Mouse (Mus musculus) heart, embryonic 12.5 days (tissue): ENCODE data around the gene Ulk3. TPM values are rescaled to one million over a fixed set of nuclear protein-coding genes. Genes with fewer than 3 reads are reported as not detected.

Experiments used
- ATAC-seq: fragments of 200-750 bp; cut with Nextera tagmentation; 2 replicates; pipeline ENCODE4 v1.8.0; 2017; ENCODE audit warnings: moderate TSS enrichment, moderate library complexity; ENCODE audit not compliant: insufficient number of reproducible peaks, low FRiP score
- H3K27ac ChIP-seq: fragments of 300-500 bp; sonication (generic); 2 replicates; pipeline ENCODE4 v1.5.1; 2016; ENCODE audit warnings: mild to moderate bottlenecking, moderate library complexity; ENCODE audit not compliant: poor library complexity, severe bottlenecking
- H3K27me3 ChIP-seq: fragments of 300-500 bp; sonication (generic); replicated peaks from 2 replicates; pipeline ENCODE4 v1.6.1; 2016; ENCODE audit warnings: mild to moderate bottlenecking, moderate library complexity
- H3K36me3 ChIP-seq: fragments of 300-500 bp; sonication (generic); 2 replicates; pipeline ENCODE4 v1.6.1; 2016; ENCODE audit warnings: mild to moderate bottlenecking, moderate library complexity
- H3K4me1 ChIP-seq: fragments of 300-500 bp; sonication (generic); replicated peaks from 2 replicates; pipeline ENCODE4 v1.6.1; 2016; ENCODE audit warnings: mild to moderate bottlenecking
- H3K4me2 ChIP-seq: fragments of 300-500 bp; sonication (generic); 2 replicates; pipeline ENCODE4 v1.6.1; 2016; ENCODE audit warnings: mild to moderate bottlenecking, moderate library complexity
- H3K4me3 ChIP-seq: fragments of 300-500 bp; sonication (generic); 2 replicates; pipeline ENCODE4 v1.5.1; 2016; ENCODE audit warnings: mild to moderate bottlenecking
- H3K9ac ChIP-seq: fragments of 300-500 bp; sonication (generic); 2 replicates; pipeline ENCODE4 v1.6.1; 2016; ENCODE audit warnings: mild to moderate bottlenecking, moderate library complexity
- H3K9me3 ChIP-seq: fragments of 300-500 bp; sonication (generic); replicated peaks from 2 replicates; pipeline ENCODE4 v1.6.1; 2016; ENCODE audit warnings: mild to moderate bottlenecking, moderate library complexity
- WGBS: fragments of 180-500 bp; shearing (Covaris S2); methylation state at CpG from one replicate; pipeline ENCODE4 v1.1.7; 2016; 5-methylcytosine and 5-hydroxymethylcytosine counted together
- polyA plus RNA-seq: library from polyadenylated mRNA; unstranded; fragments of >200 nt; fragmentation: Nextera tagmentation; extraction: Ambion mirVana; gene quantifications from 2 replicates; pipeline ENCODE4 v1.2.1, GENCODE M21; 2016

Ulk3 gene
- polyA plus RNA-seq, 1 experiment from 2014 or later, result 18.1 TPM

GRCm38 (mm10) chr9:57637741-57638322 is 48.6 kb downstream of the Ulk3 start:
- Histone ChIP-seq H3K36me3 (peaks cover 5% of the 10 kb centered on the region; the same call in 1 of the 2 replicates), H3K4me3 (no peak overlapping the region), H3K4me1 (peaks cover 86% of the 10 kb centered on the region), H3K27ac (peak overlapping the region; percentile 87), H3K9ac (peak overlapping the region; percentile 57), H3K4me2 (peak overlapping the region; percentile 36), H3K9me3 (no peaks in the 10 kb centered on the region), H3K27me3 (no peaks in the 10 kb centered on the region)
- 9% methylated on average over 6 of the region's 6 CpGs for WGBS
- ATAC-seq, result peak; percentile 34

DNA sequence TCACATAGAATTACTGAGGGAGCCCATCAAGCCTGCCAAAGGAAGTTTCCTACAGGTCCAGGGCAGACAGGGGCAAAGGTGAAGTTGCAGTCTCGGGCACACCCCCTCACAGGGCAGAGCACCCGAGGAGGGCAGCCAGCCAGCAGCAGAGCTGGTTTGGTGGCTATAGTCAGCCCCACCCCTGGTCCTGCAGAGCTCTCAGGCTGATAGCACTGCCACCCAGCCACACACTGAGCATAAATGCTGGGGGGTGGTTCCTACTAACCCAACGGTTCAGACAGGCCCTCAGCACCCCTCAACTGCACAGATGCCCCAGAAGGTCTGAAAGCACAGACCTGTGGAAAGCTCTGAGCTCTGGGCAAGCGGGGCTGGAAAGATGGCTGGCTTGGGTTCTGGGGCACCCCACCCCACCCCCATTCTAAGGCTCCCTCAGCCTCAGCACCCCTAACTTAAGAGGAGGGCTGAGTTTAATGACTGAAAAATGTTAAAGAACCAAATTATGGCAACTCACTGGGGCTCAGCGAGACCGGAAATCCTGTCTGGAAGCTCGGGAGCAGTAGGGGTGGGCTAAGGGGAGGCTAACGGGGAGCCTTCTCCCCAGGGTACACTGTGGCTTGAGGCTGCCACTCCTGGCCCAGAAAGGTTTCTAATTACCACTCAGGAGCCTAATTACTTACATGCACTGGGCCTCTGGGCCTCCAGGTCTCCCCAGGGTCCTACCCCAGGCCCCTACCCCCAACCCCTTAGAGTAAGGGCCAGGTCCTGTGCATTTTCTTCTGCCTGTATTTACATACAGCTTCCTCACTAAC is 49.6 kb downstream of the Ulk3 start:
- 33% methylated on average over 8 of the region's 8 CpGs for WGBS
- peak overlapping the region; percentile 87 for H3K27ac ChIP-seq
- peak; percentile 30; the same call in 1 of the 2 replicates for ATAC-seq
- peak overlapping the region; percentile 57 for H3K9ac ChIP-seq
- H3K36me3 ChIP-seq, result peaks cover 5% of the 10 kb centered on the region; the same call in 1 of the 2 replicates
- H3K4me1 ChIP-seq, result peaks cover 86% of the 10 kb centered on the region
- H3K4me2 ChIP-seq, result peak overlapping the region; percentile 36
- H3K9me3 ChIP-seq, result no peaks in the 10 kb centered on the region
- H3K4me3 ChIP-seq, result peak overlapping the region; percentile 1; the same call in 1 of the 2 replicates
- H3K27me3 ChIP-seq, result no peaks in the 10 kb centered on the region

DNA sequence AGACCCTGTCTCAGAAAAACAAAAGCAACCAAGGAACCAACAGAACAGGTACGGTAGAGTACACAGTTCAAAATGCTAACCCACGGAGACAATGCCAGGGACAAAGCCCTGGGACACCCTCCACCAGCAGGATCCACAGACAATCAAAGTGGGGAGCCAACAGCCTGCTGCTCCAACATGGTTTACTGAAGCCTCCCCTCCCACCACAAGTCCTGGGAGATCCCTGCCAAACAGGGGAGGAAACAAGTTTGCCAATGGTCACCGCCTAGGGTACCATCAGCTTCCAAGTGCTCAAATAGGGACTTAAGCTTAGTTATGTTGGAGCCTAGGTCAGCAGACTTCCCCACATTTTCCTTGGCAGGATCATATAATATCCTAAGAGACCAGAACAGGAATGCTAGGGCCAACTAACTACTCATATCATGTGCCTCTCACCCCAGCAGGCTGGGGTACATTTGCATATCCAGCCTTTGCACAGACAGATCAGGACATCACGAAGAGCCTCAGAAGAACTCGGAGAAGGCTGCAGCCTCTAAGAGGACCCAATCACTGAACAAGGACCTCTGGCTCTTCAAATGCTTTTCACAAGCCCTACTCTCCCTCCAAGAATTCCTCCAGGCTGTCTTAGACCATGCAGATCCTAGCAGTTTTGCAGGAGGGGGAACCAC is 50.5 kb downstream of the Ulk3 start:
- no peak for ATAC-seq
- H3K36me3 ChIP-seq, result peaks cover 5% of the 10 kb centered on the region; the same call in 1 of the 2 replicates
- peak overlapping the region; percentile 24; the same call in 1 of the 2 replicates for H3K4me3 ChIP-seq
- 74% methylated on average over 5 of the region's 5 CpGs for WGBS
- H3K4me2 ChIP-seq, result peak overlapping the region; percentile 60
- H3K27me3 ChIP-seq, result no peaks in the 10 kb centered on the region
- H3K9ac ChIP-seq, result peak overlapping the region; percentile 57
- H3K27ac ChIP-seq, result peak overlapping the region; percentile 87
- no peaks in the 10 kb centered on the region for H3K9me3 ChIP-seq
- peaks cover 84% of the 10 kb centered on the region for H3K4me1 ChIP-seq

DNA sequence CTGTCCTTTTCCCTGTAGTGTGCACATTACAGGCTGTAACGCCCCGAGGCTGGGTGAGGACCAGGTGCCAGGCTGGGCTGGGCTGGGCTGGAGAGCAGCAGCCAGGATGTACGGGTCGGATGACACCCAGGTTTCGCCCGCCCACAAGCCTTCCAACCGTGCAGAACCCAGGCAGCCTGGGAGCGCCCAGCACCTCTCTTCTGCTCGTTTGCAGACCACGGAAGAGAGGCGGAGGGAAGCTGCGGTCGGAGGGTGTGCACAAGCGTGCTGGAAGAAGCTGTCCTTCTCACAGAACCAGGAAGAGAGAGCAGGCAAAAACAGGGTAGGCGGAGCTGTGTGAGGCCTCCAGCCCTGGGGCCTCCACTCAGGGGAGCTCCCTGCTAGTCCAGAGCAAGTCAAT is 51.1 kb downstream of the Ulk3 start:
- H3K4me2 ChIP-seq, result peak overlapping the region; percentile 60
- peak overlapping the region; percentile 24 for H3K4me3 ChIP-seq
- WGBS, result 20% methylated on average over 15 of the region's 15 CpGs
- H3K9ac ChIP-seq, result peak overlapping the region; percentile 57
- peaks cover 5% of the 10 kb centered on the region; the same call in 1 of the 2 replicates for H3K36me3 ChIP-seq
- no peaks in the 10 kb centered on the region for H3K9me3 ChIP-seq
- H3K4me1 ChIP-seq, result peaks cover 84% of the 10 kb centered on the region
- H3K27me3 ChIP-seq, result no peaks in the 10 kb centered on the region
- peak overlapping the region; percentile 75 for H3K27ac ChIP-seq
- peak; percentile 15; the same call in 1 of the 2 replicates for ATAC-seq

DNA sequence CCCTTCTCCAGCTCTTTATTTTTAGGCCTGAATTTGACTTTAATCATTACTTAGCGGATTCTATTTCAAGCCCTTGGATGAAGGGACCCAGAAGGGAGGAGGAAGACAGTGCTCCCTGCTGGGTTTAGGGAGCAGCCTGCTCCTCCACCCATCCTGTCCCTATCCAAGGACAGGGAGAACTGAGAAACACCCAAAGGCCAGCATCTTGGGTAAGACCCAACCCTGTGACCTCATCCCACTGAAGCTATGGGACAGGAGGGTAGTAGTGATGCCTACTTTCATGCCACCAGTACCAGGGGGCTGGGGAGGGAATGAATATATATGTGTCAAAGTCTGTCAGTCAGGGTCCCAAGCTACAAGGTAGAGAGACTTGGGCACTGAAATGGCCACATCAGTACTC is 51.8 kb downstream of the Ulk3 start:
- Histone ChIP-seq H3K4me2 (peak overlapping the region; percentile 60), H3K4me3 (no peak overlapping the region), H3K9ac (peak overlapping the region; percentile 57), H3K36me3 (peaks cover 5% of the 10 kb centered on the region; the same call in 1 of the 2 replicates), H3K9me3 (no peaks in the 10 kb centered on the region), H3K27ac (peak overlapping the region; percentile 75), H3K27me3 (no peaks in the 10 kb centered on the region), H3K4me1 (peaks cover 86% of the 10 kb centered on the region)
- no peak for ATAC-seq
- 61% methylated on average over 1 of the region's 1 CpGs for WGBS

DNA sequence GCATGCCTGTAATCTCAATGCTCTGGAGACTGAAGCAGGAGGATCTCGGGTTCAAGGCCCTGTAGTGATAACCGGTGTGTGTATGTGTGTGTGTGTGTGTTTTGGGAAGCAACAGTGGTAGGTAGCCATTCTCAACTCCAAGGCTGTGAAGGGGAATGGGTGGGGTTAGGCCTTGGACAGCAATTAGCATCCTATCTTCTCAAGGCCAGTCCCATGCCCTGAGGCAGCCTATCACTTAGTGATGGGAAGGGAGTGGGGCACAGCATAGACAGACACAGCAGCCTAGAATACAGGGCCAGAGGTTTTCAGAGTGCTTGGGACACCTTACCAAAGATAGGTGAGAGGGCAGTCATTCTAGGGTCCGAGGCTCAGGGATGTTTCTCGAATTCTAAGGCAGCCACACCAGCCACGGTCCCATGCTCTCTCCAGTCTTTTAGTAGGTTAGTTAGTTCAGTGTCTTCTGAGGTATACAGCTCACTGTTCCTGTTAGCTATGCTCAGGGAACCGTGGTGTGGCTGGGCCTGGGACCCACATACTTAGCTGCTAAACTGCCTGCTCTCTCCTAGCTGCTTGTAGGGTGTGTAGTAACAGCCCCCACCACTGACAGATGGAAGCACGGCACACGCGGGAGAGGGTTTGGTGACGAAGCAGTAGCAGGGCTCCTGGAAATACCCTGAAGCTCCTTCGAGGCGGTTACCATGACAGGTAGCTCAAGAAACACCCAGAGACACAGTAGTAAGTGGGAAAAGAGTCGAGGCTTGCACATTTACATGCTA is 52.7 kb downstream of the Ulk3 start:
- peaks cover 78% of the 10 kb centered on the region for H3K4me1 ChIP-seq
- no peaks in the 10 kb centered on the region for H3K27me3 ChIP-seq
- no peak overlapping the region for H3K9ac ChIP-seq
- peaks cover 5% of the 10 kb centered on the region; the same call in 1 of the 2 replicates for H3K36me3 ChIP-seq
- H3K4me3 ChIP-seq, result no peak overlapping the region
- H3K9me3 ChIP-seq, result no peaks in the 10 kb centered on the region
- 86% methylated on average over 13 of the region's 13 CpGs for WGBS
- no peak overlapping the region for H3K27ac ChIP-seq
- H3K4me2 ChIP-seq, result no peak overlapping the region
- no peak for ATAC-seq

- peak overlapping the region; percentile 98 for H3K4me3 ChIP-seq
- H3K36me3 ChIP-seq, result peaks cover 5% of the 10 kb centered on the region; the same call in 1 of the 2 replicates
- H3K4me1 ChIP-seq, result peaks cover 67% of the 10 kb centered on the region
- 0 out of 2 replicates have a peak overlapping the region, but pooled peaks have one; percentile 12 for H3K27ac ChIP-seq
- H3K27me3 ChIP-seq, result no peaks in the 10 kb centered on the region
- peak overlapping the region; percentile 100 for H3K9ac ChIP-seq
- WGBS, result 77% methylated on average over 9 of the region's 9 CpGs
- H3K4me2 ChIP-seq, result peak overlapping the region; percentile 90
- no peaks in the 10 kb centered on the region for H3K9me3 ChIP-seq
- no peak for ATAC-seq
Measured at GRCm38 (mm10) chr9:57643169-57643855, 54.1 kb downstream of the Ulk3 start.

DNA sequence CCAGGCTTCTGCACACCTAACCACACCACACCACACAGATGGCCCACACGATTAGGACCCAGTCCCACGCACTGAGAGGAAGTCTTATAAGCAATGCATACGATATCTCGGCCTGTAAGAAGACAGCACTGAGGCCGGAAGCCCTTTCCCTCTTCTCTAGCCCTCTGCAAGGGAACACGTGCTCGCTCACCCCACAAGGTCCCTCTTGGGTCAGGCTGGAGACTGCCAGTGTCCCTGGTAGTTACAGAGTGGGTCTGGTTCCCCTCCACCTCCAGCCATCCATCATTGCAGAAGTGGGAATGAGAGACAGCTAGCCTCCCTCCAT is 54.6 kb downstream of the Ulk3 start:
- Histone ChIP-seq H3K4me1 (peaks cover 62% of the 10 kb centered on the region), H3K4me3 (peak overlapping the region; percentile 98), H3K9me3 (no peaks in the 10 kb centered on the region), H3K36me3 (peaks cover 5% of the 10 kb centered on the region; the same call in 1 of the 2 replicates), H3K4me2 (peak overlapping the region; percentile 90), H3K9ac (peak overlapping the region; percentile 100), H3K27me3 (no peaks in the 10 kb centered on the region), H3K27ac (0 out of 2 replicates have a peak overlapping the region, but pooled peaks have one; percentile 12)
- no peak for ATAC-seq
- 43% methylated on average over 7 of the region's 7 CpGs for WGBS

- peak overlapping the region; percentile 90 for H3K4me2 ChIP-seq
- no peaks in the 10 kb centered on the region for H3K27me3 ChIP-seq
- 1% methylated on average over 18 of the region's 18 CpGs for WGBS
- H3K9me3 ChIP-seq, result no peaks in the 10 kb centered on the region
- peak overlapping the region; percentile 96 for H3K27ac ChIP-seq
- H3K36me3 ChIP-seq, result peaks cover 5% of the 10 kb centered on the region; the same call in 1 of the 2 replicates
- ATAC-seq, result peak; percentile 1; the same call in 1 of the 2 replicates
- H3K4me1 ChIP-seq, result peaks cover 55% of the 10 kb centered on the region
- H3K9ac ChIP-seq, result peak overlapping the region; percentile 100
- peak overlapping the region; percentile 98 for H3K4me3 ChIP-seq
Measured at GRCm38 (mm10) chr9:57644442-57644943, 55.2 kb downstream of the Ulk3 start.
